Mouse (Mus musculus) myocyte (in vitro differentiated cells): ENCODE data around the gene Abcc1.

Experiments
- CEBPB ChIP-seq: IDR thresholded peaks from 2 replicates; pipeline ENCODE4 v1.6.1; 2011; ENCODE audit warnings: mild to moderate bottlenecking, moderate library complexity; ENCODE audit not compliant: poor library complexity, insufficient read depth, severe bottlenecking
- MAX ChIP-seq: IDR thresholded peaks from one replicate; pipeline ENCODE4 v1.6.1; 2011; ENCODE audit warnings: low read depth, mild to moderate bottlenecking, control low read depth
- POLR2A ChIP-seq: IDR thresholded peaks from one replicate; pipeline ENCODE4 v1.6.1; 2011; ENCODE audit warnings: low read depth, mild to moderate bottlenecking, control low read depth, moderate library complexity; ENCODE audit not compliant: insufficient read length
- POLR2AphosphoS2 ChIP-seq: IDR thresholded peaks from one replicate; pipeline ENCODE4 v1.6.1; 2011; ENCODE audit warnings: low read depth, control low read depth; ENCODE audit not compliant: insufficient read length
- TCF12 ChIP-seq: IDR thresholded peaks from one replicate; pipeline ENCODE4 v1.6.1; 2011; ENCODE audit warnings: mild to moderate bottlenecking, control low read depth; ENCODE audit not compliant: poor library complexity, insufficient read depth, severe bottlenecking
- USF1 ChIP-seq: IDR thresholded peaks from one replicate; pipeline ENCODE4 v1.6.1; 2011; ENCODE audit warnings: low read depth, mild to moderate bottlenecking, control low read depth, moderate library complexity

GRCm38 (mm10) chr16:14465016-14465415 is 103.7 kb downstream of the Abcc1 start:
- no peak for TF ChIP-seq MAX
- TF ChIP-seq CEBPB, result no peak
- TF ChIP-seq POLR2A, result no peak
- no peak for TF ChIP-seq USF1
- TF ChIP-seq POLR2AphosphoS2, result no peak
- TF ChIP-seq TCF12, result no peak
